Mouse (Mus musculus) brain, embryonic 14.5 days (tissue): ENCODE data around the gene Slc5a10.

Source experiments
- CTCF ChIP-seq: fragments of 200-500 bp; IDR thresholded peaks from 2 replicates; pipeline ENCODE4 v1.5.1; 2012; ENCODE audit warnings: inconsistent platforms, mild to moderate bottlenecking, moderate library complexity, borderline replicate concordance; ENCODE audit not compliant: insufficient read depth, insufficient read length; ENCODE audit errors: extremely low read depth
- POLR2A ChIP-seq: fragments of 200-500 bp; IDR thresholded peaks from 2 replicates; pipeline ENCODE4 v1.6.1; 2012; ENCODE audit warnings: mild to moderate bottlenecking, inconsistent platforms, borderline replicate concordance; ENCODE audit not compliant: poor library complexity, insufficient read depth, insufficient read length, severe bottlenecking; ENCODE audit errors: extremely low read depth

GRCm38 (mm10) chr11:61751612-61752011 lies 31.0 kb upstream of the Slc5a10 start:
- TF ChIP-seq CTCF = peak; percentile 45; the same call in 1 of the 2 replicates
- TF ChIP-seq POLR2A = no peak
